Mouse (Mus musculus) spleen, postnatal 0 days (tissue): Measurements from ENCODE around the gene Gm9513. TPM values are rescaled to one million over a fixed set of nuclear protein-coding genes. Genes with fewer than 3 reads are reported as not detected.

Experiments used
- polyA plus RNA-seq: library from polyadenylated mRNA; unstranded; fragments of >200 nt; fragmentation: Nextera tagmentation; extraction: Ambion mirVana; gene quantifications from 2 replicates; pipeline ENCODE4 v1.2.1, GENCODE M21; 2015

The Gm9513 gene
- not detected in 2 replicates for polyA plus RNA-seq

GRCm38 (mm10) chr9:36475338-36475737 lies at the start of gene Gm9513:
TSS of gene Gm9513 (plus strand) at chr9:36475638.

GRCm38 (mm10) chr9:36431584-36431983 lies 43.9 kb upstream of the Gm9513 start, which contains the start of gene Gm7257:
TSS of gene Gm7257 (plus strand) at chr9:36431884.

Other genes starting within 250 kb of the Gm9513 start
- gene Gm7257, start 43.8 kb upstream of the Gm9513 start, polyA plus RNA-seq: not detected in 2 replicates
- gene Gm5615, start 66.3 kb downstream of the Gm9513 start, polyA plus RNA-seq: not detected in 2 replicates
- gene Gm17689, start 107.0 kb downstream of the Gm9513 start, polyA plus RNA-seq: not detected in 2 replicates
- not detected in 2 replicates for gene A630095E13Rik, start 167.7 kb downstream of the Gm9513 start, polyA plus RNA-seq
- gene Acrv1, start 217.6 kb downstream of the Gm9513 start, polyA plus RNA-seq: 0.04 TPM in 1 of 2 replicates, not detected in the other